Mouse (Mus musculus) lung, embryonic 14.5 days (tissue): ENCODE data around the gene Bbs2. TPM values are rescaled to one million over a fixed set of nuclear protein-coding genes. Genes with fewer than 3 reads are reported as not detected.

Experiments
- ATAC-seq: fragments of 200-750 bp; cut with Nextera tagmentation; 2 replicates; pipeline ENCODE4 v1.8.0; 2017; ENCODE audit warnings: mild to moderate bottlenecking, moderate TSS enrichment, moderate library complexity; ENCODE audit not compliant: insufficient read depth
- DNase-seq: peaks from one replicate; pipeline ENCODE4 v3.0.0-alpha.2; 2015
- H3K27ac ChIP-seq: fragments of 300-500 bp; sonication (generic); 2 replicates; pipeline ENCODE4 v1.5.1; 2014; ENCODE audit warnings: low read depth, mild to moderate bottlenecking, moderate library complexity
- H3K27me3 ChIP-seq: fragments of 300-500 bp; sonication (generic); 2 replicates; pipeline ENCODE4 v1.6.1; 2014; ENCODE audit warnings: low read length, control low read depth; ENCODE audit not compliant: insufficient read depth
- H3K36me3 ChIP-seq: fragments of 300-500 bp; sonication (generic); 2 replicates; pipeline ENCODE4 v1.6.1; 2014; ENCODE audit warnings: control low read depth; ENCODE audit not compliant: insufficient read depth
- H3K4me1 ChIP-seq: fragments of 300-500 bp; sonication (generic); 2 replicates; pipeline ENCODE4 v1.6.1; 2014; ENCODE audit warnings: antibody characterized with exemption, control low read depth; ENCODE audit not compliant: insufficient read depth
- H3K4me2 ChIP-seq: fragments of 300-500 bp; sonication (generic); 2 replicates; pipeline ENCODE4 v1.6.1; 2014; ENCODE audit warnings: mild to moderate bottlenecking
- H3K4me3 ChIP-seq: fragments of 300-500 bp; sonication (generic); 2 replicates; pipeline ENCODE4 v1.5.1; 2014; ENCODE audit warnings: low read depth, low read length
- H3K9ac ChIP-seq: fragments of 300-500 bp; sonication (generic); 2 replicates; pipeline ENCODE4 v1.6.1; 2014
- H3K9me3 ChIP-seq: fragments of 300-500 bp; sonication (generic); 2 replicates; pipeline ENCODE4 v1.6.1; 2016; ENCODE audit warnings: low read depth, low read length, control low read depth
- CTCF ChIP-seq: IDR thresholded peaks from 2 replicates; pipeline ENCODE4 v1.5.1; 2016; ENCODE audit warnings: antibody characterized with exemption, low read depth
- WGBS: fragments of 180-500 bp; shearing (Covaris S2); extraction: QIAGEN DNeasy Blood & Tissue Kit; methylation state at CpG from one replicate; pipeline ENCODE4 v1.1.7; 2014; 5-methylcytosine and 5-hydroxymethylcytosine counted together
- polyA plus RNA-seq: library from polyadenylated mRNA; unstranded; fragments of >200 nt; fragmentation: Nextera tagmentation; extraction: Ambion mirVana; gene quantifications from 2 replicates; pipeline ENCODE4 v1.2.1, GENCODE M21; 2014

Bbs2 gene
- polyA plus RNA-seq, 1 experiment from 2014 or later, result 12.0 TPM

DNA sequence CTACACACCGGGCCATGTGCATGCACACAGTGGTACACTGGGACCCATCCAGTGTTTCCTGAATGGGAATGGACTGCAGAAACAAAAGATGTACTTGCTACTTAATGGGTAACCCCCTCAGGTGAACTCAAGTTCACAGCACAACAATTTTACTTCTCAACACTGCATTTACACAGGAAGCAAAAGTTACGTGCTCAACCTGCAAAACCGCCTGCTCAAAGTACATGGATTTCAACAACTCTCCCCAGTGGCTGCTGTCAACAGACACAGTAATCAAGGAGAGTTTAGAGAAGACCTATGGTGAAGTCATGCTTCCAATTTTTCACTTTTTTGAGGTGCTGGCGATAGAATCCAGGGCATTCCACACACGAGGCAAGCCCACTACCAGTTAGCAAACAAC lies 63.5 kb downstream of the Bbs2 start:
- WGBS, result 44% methylated on average over 5 of the region's 5 CpGs
- peaks cover 9% of the 10 kb centered on the region for H3K36me3 ChIP-seq
- H3K27me3 ChIP-seq, result no peaks in the 10 kb centered on the region
- H3K4me2 ChIP-seq, result peak overlapping the region; percentile 83
- DNase-seq (no peak), ATAC-seq (no peak)
- no peak overlapping the region for H3K27ac ChIP-seq
- H3K4me3 ChIP-seq, result peak overlapping the region; percentile 66
- H3K9ac ChIP-seq, result peak overlapping the region; percentile 6
- H3K4me1 ChIP-seq, result peaks cover 7% of the 10 kb centered on the region; the same call in 1 of the 2 replicates
- no peak for TF ChIP-seq CTCF
- H3K9me3 ChIP-seq, result no peaks in the 10 kb centered on the region

DNA sequence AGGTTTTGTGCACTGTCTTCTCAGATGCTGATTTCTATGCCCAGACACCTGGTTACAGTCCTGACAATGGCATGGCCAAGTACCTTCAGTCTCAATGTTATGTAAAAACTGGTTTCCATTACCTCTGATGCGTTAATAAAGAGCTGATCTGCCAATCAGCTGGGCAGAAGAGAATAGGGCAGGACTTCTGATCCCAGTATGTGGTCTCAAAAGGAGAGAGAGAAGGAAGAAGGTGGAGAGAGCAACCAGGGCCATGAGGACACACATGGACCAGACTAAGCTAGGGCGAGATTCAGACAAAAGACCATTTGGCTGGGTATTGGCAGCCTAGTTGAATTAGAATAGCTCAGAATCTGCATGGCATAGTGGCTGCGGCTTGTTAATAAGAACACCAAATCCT lies 65.1 kb downstream of the Bbs2 start:
- no peak for TF ChIP-seq CTCF
- WGBS, result 84% methylated on average over 3 of the region's 3 CpGs

DNA sequence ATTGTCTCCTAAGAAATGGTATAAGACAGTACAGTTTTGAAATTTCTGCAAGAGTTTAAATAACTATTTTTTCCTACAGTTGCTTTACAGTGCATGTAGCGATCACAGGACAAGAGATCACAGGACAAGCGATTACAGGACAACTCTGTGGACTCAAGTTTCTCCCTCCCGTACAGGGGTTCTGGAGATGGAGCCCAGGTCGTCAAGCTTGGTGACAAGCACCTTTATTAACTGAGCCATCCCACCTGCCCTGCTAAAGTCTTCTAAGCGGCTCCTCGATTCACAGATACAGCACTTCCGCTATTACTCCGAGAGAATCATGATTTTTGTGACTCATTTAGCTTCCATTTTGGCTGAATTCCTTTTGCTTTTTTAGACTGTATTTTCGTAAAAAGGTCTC lies 69.0 kb downstream of the Bbs2 start:
- Histone ChIP-seq H3K27ac (no peak overlapping the region), H3K4me2 (no peak overlapping the region), H3K9me3 (no peaks in the 10 kb centered on the region), H3K36me3 (peaks cover 58% of the 10 kb centered on the region), H3K27me3 (no peaks in the 10 kb centered on the region), H3K9ac (no peak overlapping the region), H3K4me3 (no peak overlapping the region), H3K4me1 (no peaks in the 10 kb centered on the region)
- DNase-seq (no peak), ATAC-seq (no peak)
- WGBS, result 91% methylated on average over 9 of the region's 9 CpGs
- no peak for TF ChIP-seq CTCF

More for the DNA sequence above, 65.1 kb downstream of the Bbs2 start:
- no peak overlapping the region for H3K4me3 ChIP-seq
- peaks cover 25% of the 10 kb centered on the region for H3K36me3 ChIP-seq
- H3K27ac ChIP-seq, result no peak overlapping the region
- peaks cover 7% of the 10 kb centered on the region; the same call in 1 of the 2 replicates for H3K4me1 ChIP-seq
- no peaks in the 10 kb centered on the region for H3K27me3 ChIP-seq
- H3K4me2 ChIP-seq, result no peak overlapping the region
- DNase-seq (no peak), ATAC-seq (no peak)
- no peak overlapping the region for H3K9ac ChIP-seq
- H3K9me3 ChIP-seq, result no peaks in the 10 kb centered on the region

DNA sequence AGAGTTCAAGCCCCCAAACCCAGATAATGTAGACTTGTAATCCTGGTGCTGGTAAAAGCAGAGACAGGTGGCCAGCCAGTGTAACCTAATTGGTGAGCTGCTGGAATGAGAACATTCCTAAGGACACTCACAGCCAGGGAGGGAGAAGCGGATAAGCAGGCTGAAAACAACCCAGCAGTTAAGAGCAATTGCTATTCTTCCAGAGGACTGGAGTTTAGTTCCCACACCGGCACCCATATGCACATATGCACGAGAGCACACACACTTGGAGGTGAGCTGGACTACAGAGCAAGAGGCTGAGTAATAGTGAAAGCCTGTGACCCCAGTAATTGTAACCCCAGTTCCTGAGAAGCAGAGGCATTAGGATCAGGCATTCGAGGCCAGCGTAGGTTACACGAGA lies 74.8 kb downstream of the Bbs2 start:
- Histone ChIP-seq H3K9me3 (no peaks in the 10 kb centered on the region), H3K4me1 (no peaks in the 10 kb centered on the region), H3K9ac (no peak overlapping the region), H3K27me3 (no peaks in the 10 kb centered on the region), H3K4me2 (no peak overlapping the region), H3K27ac (no peak overlapping the region), H3K4me3 (no peak overlapping the region), H3K36me3 (peaks cover 81% of the 10 kb centered on the region)
- DNase-seq (no peak), ATAC-seq (no peak)
- WGBS, result 93% methylated on average over 6 of the region's 6 CpGs
- no peak for TF ChIP-seq CTCF

Other genes with a start within 250 kb of the Bbs2 start
- gene Amfr, start 86.1 kb downstream of the Bbs2 start, polyA plus RNA-seq, result 53.6 and 54.7 TPM in 2 replicates
- gene Nudt21, start 61.9 kb downstream of the Bbs2 start, polyA plus RNA-seq, result 134 and 140 TPM in 2 replicates
- gene Ogfod1, start 61.7 kb downstream of the Bbs2 start, polyA plus RNA-seq, result 14.2 and 17.3 TPM in 2 replicates
- gene Mt4, start 38.3 kb upstream of the Bbs2 start, polyA plus RNA-seq, result not detected in 2 replicates
- 2.9 TPM in 2 replicates for gene Mt3, start 53.7 kb upstream of the Bbs2 start, polyA plus RNA-seq
- gene Mt2, start 73.7 kb upstream of the Bbs2 start, polyA plus RNA-seq, result 12.3 and 15.2 TPM in 2 replicates
- 57.4 and 71.3 TPM in 2 replicates for gene Mt1, start 80.2 kb upstream of the Bbs2 start, polyA plus RNA-seq
- 118 and 126 TPM in 2 replicates for gene Nup93, start 115.6 kb upstream of the Bbs2 start, polyA plus RNA-seq
- gene Slc12a3, start 230.3 kb upstream of the Bbs2 start, polyA plus RNA-seq, result not detected in 2 replicates